Mouse (Mus musculus) heart, embryonic 14.5 days (tissue): ENCODE data around the gene Bbs2. TPM values are rescaled to one million over a fixed set of nuclear protein-coding genes. Genes with fewer than 3 reads are reported as not detected.

Experiments
- ATAC-seq: fragments of 200-750 bp; cut with Nextera tagmentation; 2 replicates; pipeline ENCODE4 v1.8.0; 2017; ENCODE audit warnings: low read depth, moderate TSS enrichment; ENCODE audit not compliant: insufficient number of reproducible peaks, insufficient read depth, low FRiP score
- H3K27ac ChIP-seq, 2 experiments: fragments of 200-500 bp in 1 of 2; fragments of 300-500 bp in 1 of 2; sonication (generic) in 1 of 2; replicated peaks in 1 of 2; 2 replicates each; pipeline ENCODE4 v1.5.1; 2012 to 2014; ENCODE audit warnings: low read depth in 2 of 2, low read length in 2 of 2, control low read depth in 1 of 2, mild to moderate bottlenecking in 1 of 2, mixed read lengths in 1 of 2; ENCODE audit not compliant: control insufficient read depth in 1 of 2, insufficient read depth in 1 of 2
- H3K27me3 ChIP-seq: fragments of 300-500 bp; sonication (generic); 2 replicates; pipeline ENCODE4 v1.6.1; 2014; ENCODE audit warnings: mild to moderate bottlenecking, low read length, control low read depth; ENCODE audit not compliant: control insufficient read depth, insufficient read depth
- H3K36me3 ChIP-seq: fragments of 300-500 bp; sonication (generic); 2 replicates; pipeline ENCODE4 v1.6.1; 2014; ENCODE audit warnings: mild to moderate bottlenecking, control low read depth, low read length, mixed read lengths; ENCODE audit not compliant: control insufficient read depth, insufficient read depth
- H3K4me1 ChIP-seq, 2 experiments: fragments of 200-500 bp in 1 of 2; fragments of 300-500 bp in 1 of 2; sonication (generic) in 1 of 2; 2 replicates each; pipeline ENCODE4 v1.6.1; 2012 to 2014; ENCODE audit warnings: low read length in 2 of 2, control low read depth in 1 of 2, mixed read lengths in 1 of 2; ENCODE audit not compliant: control insufficient read depth in 2 of 2, insufficient read depth in 2 of 2
- H3K4me2 ChIP-seq: fragments of 300-500 bp; sonication (generic); 2 replicates; pipeline ENCODE4 v1.6.1; 2014; ENCODE audit warnings: mild to moderate bottlenecking, low read length
- H3K4me3 ChIP-seq, 2 experiments: fragments of 200-500 bp in 1 of 2; fragments of 300-500 bp in 1 of 2; sonication (generic) in 1 of 2; 2 replicates each; pipeline ENCODE4 v1.5.1; 2012 to 2014; ENCODE audit warnings: low read length in 2 of 2, mild to moderate bottlenecking in 2 of 2, control low read depth in 1 of 2, low read depth in 1 of 2, moderate library complexity in 1 of 2; ENCODE audit not compliant: control insufficient read depth in 1 of 2, insufficient read depth in 1 of 2
- H3K9ac ChIP-seq: fragments of 300-500 bp; sonication (generic); 2 replicates; pipeline ENCODE4 v1.6.1; 2014; ENCODE audit warnings: mild to moderate bottlenecking, low read length
- H3K9me3 ChIP-seq: fragments of 300-500 bp; sonication (generic); 2 replicates; pipeline ENCODE4 v1.6.1; 2016; ENCODE audit warnings: low read length, control low read depth; ENCODE audit not compliant: control insufficient read depth
- WGBS: fragments of 180-500 bp; shearing (Covaris S2); extraction: QIAGEN DNeasy Blood & Tissue Kit; methylation state at CpG from one replicate; pipeline ENCODE4 v1.1.7; 2014; 5-methylcytosine and 5-hydroxymethylcytosine counted together
- polyA plus RNA-seq: library from polyadenylated mRNA; unstranded; fragments of >200 nt; fragmentation: Nextera tagmentation; extraction: Ambion mirVana; gene quantifications from 2 replicates; pipeline ENCODE4 v1.2.1, GENCODE M21; 2014

Bbs2 gene
- polyA plus RNA-seq, 1 experiment from 2014 or later, result 12.4 TPM

GRCm38 (mm10) chr8:94098996-94099395, 268 bp upstream of the Bbs2 start:
- peak overlapping the region; percentile 65 for H3K4me2 ChIP-seq
- H3K36me3 ChIP-seq, result no peaks in the 10 kb centered on the region
- H3K4me3 ChIP-seq, result peak overlapping the region in 1 of 2 experiments; percentile 56; a peak in 2 of 4 replicates
- peaks cover 8% of the 10 kb centered on the region; the same call in 1 of the 2 replicates for H3K27me3 ChIP-seq
- peaks cover 3 to 5% of the 10 kb centered on the region in 2 experiments; a peak in 3 of 4 replicates for H3K4me1 ChIP-seq
- 49% methylated on average over 4 of the region's 4 CpGs for WGBS
- peak overlapping the region; percentile 72; the same call in 1 of the 2 replicates for H3K9ac ChIP-seq
- no peaks in the 10 kb centered on the region for H3K9me3 ChIP-seq
- no peak for ATAC-seq
- H3K27ac ChIP-seq, result peak overlapping the region; percentile 92 to 99

- H3K27me3 ChIP-seq, result no peaks in the 10 kb centered on the region
- no peak overlapping the region for H3K4me3 ChIP-seq
- WGBS, result 83% methylated on average over 6 of the region's 6 CpGs
- H3K9ac ChIP-seq, result no peak overlapping the region
- H3K4me2 ChIP-seq, result no peak overlapping the region
- no peaks in the 10 kb centered on the region for H3K36me3 ChIP-seq
- peaks cover 5% of the 10 kb centered on the region in 2 experiments; a peak in 3 of 4 replicates for H3K4me1 ChIP-seq
- H3K9me3 ChIP-seq, result no peaks in the 10 kb centered on the region
- ATAC-seq, result no peak
- no peak overlapping the region for H3K27ac ChIP-seq
Observed at GRCm38 (mm10) chr8:94094281-94094680, 4.4 kb downstream of the Bbs2 start.

GRCm38 (mm10) chr8:94092848-94093247, 5.9 kb downstream of the Bbs2 start:
- WGBS, result 77% methylated on average over 9 of the region's 9 CpGs
- Histone ChIP-seq H3K4me2 (no peak overlapping the region), H3K9me3 (no peaks in the 10 kb centered on the region), H3K27me3 (no peaks in the 10 kb centered on the region), H3K36me3 (no peaks in the 10 kb centered on the region), H3K4me1 (peaks cover 2 to 5% of the 10 kb centered on the region in 2 experiments; a peak in 2 of 4 replicates), H3K9ac (no peak overlapping the region), H3K27ac (no peak overlapping the region; a peak in 1 of 4 replicates), H3K4me3 (no peak overlapping the region)
- ATAC-seq, result no peak

GRCm38 (mm10) chr8:94089715-94090114, 9.0 kb downstream of the Bbs2 start:
- no peak overlapping the region for H3K9ac ChIP-seq
- no peak for ATAC-seq

GRCm38 (mm10) chr8:94087964-94088363, 10.8 kb downstream of the Bbs2 start:
- no peak for ATAC-seq
- Histone ChIP-seq H3K27me3 (no peaks in the 10 kb centered on the region), H3K9me3 (no peaks in the 10 kb centered on the region), H3K9ac (no peak overlapping the region), H3K36me3 (no peaks in the 10 kb centered on the region), H3K4me1 (no peaks in the 10 kb centered on the region), H3K4me3 (no peak overlapping the region), H3K4me2 (no peak overlapping the region), H3K27ac (no peak overlapping the region)
- WGBS, result 82% methylated on average over 9 of the region's 9 CpGs

More at GRCm38 (mm10) chr8:94089715-94090114, 9.0 kb downstream of the Bbs2 start:
- H3K4me3 ChIP-seq, result no peak overlapping the region
- WGBS, result 62% methylated on average over 6 of the region's 6 CpGs
- no peaks in the 10 kb centered on the region for H3K36me3 ChIP-seq
- no peaks in the 10 kb centered on the region for H3K9me3 ChIP-seq
- H3K27me3 ChIP-seq, result no peaks in the 10 kb centered on the region
- H3K4me2 ChIP-seq, result no peak overlapping the region
- H3K4me1 ChIP-seq, result peaks cover 0 to 2% of the 10 kb centered on the region in 2 experiments; a peak in 1 of 4 replicates
- no peak overlapping the region for H3K27ac ChIP-seq

GRCm38 (mm10) chr8:94076461-94077192, 22.1 kb downstream of the Bbs2 start:
- H3K27me3 ChIP-seq, result no peaks in the 10 kb centered on the region
- no peaks in the 10 kb centered on the region for H3K9me3 ChIP-seq
- H3K4me2 ChIP-seq, result no peak overlapping the region
- WGBS, result 86% methylated on average over 12 of the region's 12 CpGs
- no peaks in the 10 kb centered on the region for H3K4me1 ChIP-seq
- no peak overlapping the region for H3K4me3 ChIP-seq
- H3K27ac ChIP-seq, result no peak overlapping the region
- no peak for ATAC-seq
- no peak overlapping the region for H3K9ac ChIP-seq
- 0 out of 2 replicates have a peak, but pooled peaks cover 7% of the 10 kb centered on the region for H3K36me3 ChIP-seq

- H3K4me1 ChIP-seq, result no peaks in the 10 kb centered on the region
- no peak overlapping the region for H3K4me3 ChIP-seq
- ATAC-seq, result no peak
Observed at GRCm38 (mm10) chr8:94068793-94069192, 29.9 kb downstream of the Bbs2 start.

More at GRCm38 (mm10) chr8:94068793-94069192, 29.9 kb downstream of the Bbs2 start:
- H3K27ac ChIP-seq, result no peak overlapping the region
- no peak overlapping the region for H3K4me2 ChIP-seq
- 89% methylated on average over 7 of the region's 7 CpGs for WGBS
- no peaks in the 10 kb centered on the region for H3K27me3 ChIP-seq
- peaks cover 29% of the 10 kb centered on the region for H3K36me3 ChIP-seq
- no peaks in the 10 kb centered on the region for H3K9me3 ChIP-seq
- no peak overlapping the region for H3K9ac ChIP-seq
